Mouse (Mus musculus): ENCODE measurements around the gene Ccnt2. TPM values are rescaled to one million over a fixed set of nuclear protein-coding genes. Genes with fewer than 3 reads are reported as not detected.

Ccnt2 gene
- polyA plus RNA-seq, 1 experiment = 18.7 TPM

- no peaks in the 10 kb centered on the region for H3K27me3 ChIP-seq (ENCODE audit: control insufficient read depth, insufficient read depth, low read length)
- peaks cover 2% of the 10 kb centered on the region; the same call in 1 of the 2 replicates for H3K36me3 ChIP-seq (ENCODE audit: control insufficient read depth, insufficient read depth, low read length)
- 74% methylated on average over 7 of the region's 7 CpGs for WGBS
- DNase-seq (ENCODE audit: low read depth in 1 of 2, low spot score in 2 of 2) = no peak
- no peak overlapping the region for H3K27ac ChIP-seq (ENCODE audit: insufficient read depth, low read length)
- TF ChIP-seq POLR2A (IDR thresholded peaks at IDR 0.05; ENCODE audit: low read depth, low read length) (no peak), CTCF (IDR thresholded peaks at IDR 0.05; ENCODE audit: extremely low read depth, insufficient read depth, insufficient read length, insufficient replicate concordance) (no peak)
- H3K4me1 ChIP-seq (ENCODE audit: control insufficient read depth, insufficient read depth, insufficient read length) = no peaks in the 10 kb centered on the region; the same call in 1 of the 2 replicates
- H3K4me3 ChIP-seq (ENCODE audit: extremely low read depth, insufficient read depth, insufficient read length) = no peak overlapping the region
Observed at GRCm38 (mm10) chr1:127812929-127813328, 39.0 kb downstream of the Ccnt2 start.

GRCm38 (mm10) chr1:127816381-127816780 is 42.4 kb downstream of the Ccnt2 start:
- WGBS = 89% methylated on average over 6 of the region's 6 CpGs

DNA sequence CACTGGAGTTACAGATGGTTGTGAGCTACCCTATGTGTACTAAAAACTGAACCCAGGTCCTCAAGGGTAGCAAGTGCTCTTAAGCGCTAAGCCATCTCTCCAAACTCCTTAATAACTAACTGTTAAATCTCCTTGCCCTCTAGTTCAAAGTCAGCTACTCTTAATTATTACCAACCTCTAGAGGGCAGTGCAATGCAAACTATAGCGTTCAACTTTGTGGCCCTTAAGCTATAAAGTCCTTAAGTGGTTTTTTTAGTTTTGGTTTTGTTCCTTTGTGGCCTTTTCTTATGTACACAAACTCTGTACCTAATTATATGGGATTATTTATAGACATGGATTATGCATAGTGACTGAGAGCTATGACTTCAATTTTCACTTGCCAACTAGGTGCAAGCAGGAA is 53.4 kb downstream of the Ccnt2 start:
- DNase-seq (ENCODE audit: low read depth in 1 of 2, low spot score in 2 of 2) = peak; percentile 15 to 45
- H3K4me3 ChIP-seq (ENCODE audit: extremely low read depth, insufficient read depth, insufficient read length) = no peak overlapping the region
- 17% methylated on average over 2 of the region's 2 CpGs for WGBS
- TF ChIP-seq CTCF (IDR thresholded peaks at IDR 0.05; ENCODE audit: extremely low read depth, insufficient read depth, insufficient read length, insufficient replicate concordance) (no peak), POLR2A (IDR thresholded peaks at IDR 0.05; ENCODE audit: low read depth, low read length) (no peak)
- H3K27me3 ChIP-seq (ENCODE audit: control insufficient read depth, insufficient read depth, low read length) = no peaks in the 10 kb centered on the region
- no peaks in the 10 kb centered on the region for H3K36me3 ChIP-seq (ENCODE audit: control insufficient read depth, insufficient read depth, low read length)
- no peaks in the 10 kb centered on the region for H3K4me1 ChIP-seq (ENCODE audit: control insufficient read depth, insufficient read depth, insufficient read length)
- no peak overlapping the region for H3K27ac ChIP-seq (ENCODE audit: insufficient read depth, low read length)

More at GRCm38 (mm10) chr1:127816381-127816780, 42.4 kb downstream of the Ccnt2 start:
- DNase-seq (ENCODE audit: low read depth in 1 of 2, low spot score in 2 of 2) = no peak
- H3K4me1 ChIP-seq (ENCODE audit: control insufficient read depth, insufficient read depth, insufficient read length) = no peaks in the 10 kb centered on the region; the same call in 1 of the 2 replicates
- H3K4me3 ChIP-seq (ENCODE audit: extremely low read depth, insufficient read depth, insufficient read length) = no peak overlapping the region
- H3K27me3 ChIP-seq (ENCODE audit: control insufficient read depth, insufficient read depth, low read length) = no peaks in the 10 kb centered on the region
- no peak overlapping the region for H3K27ac ChIP-seq (ENCODE audit: insufficient read depth, low read length)
- H3K36me3 ChIP-seq (ENCODE audit: control insufficient read depth, insufficient read depth, low read length) = no peaks in the 10 kb centered on the region
- no peak for TF ChIP-seq CTCF (IDR thresholded peaks at IDR 0.05; ENCODE audit: extremely low read depth, insufficient read depth, insufficient read length, insufficient replicate concordance)
- no peak for TF ChIP-seq POLR2A (IDR thresholded peaks at IDR 0.05; ENCODE audit: low read depth, low read length)

DNA sequence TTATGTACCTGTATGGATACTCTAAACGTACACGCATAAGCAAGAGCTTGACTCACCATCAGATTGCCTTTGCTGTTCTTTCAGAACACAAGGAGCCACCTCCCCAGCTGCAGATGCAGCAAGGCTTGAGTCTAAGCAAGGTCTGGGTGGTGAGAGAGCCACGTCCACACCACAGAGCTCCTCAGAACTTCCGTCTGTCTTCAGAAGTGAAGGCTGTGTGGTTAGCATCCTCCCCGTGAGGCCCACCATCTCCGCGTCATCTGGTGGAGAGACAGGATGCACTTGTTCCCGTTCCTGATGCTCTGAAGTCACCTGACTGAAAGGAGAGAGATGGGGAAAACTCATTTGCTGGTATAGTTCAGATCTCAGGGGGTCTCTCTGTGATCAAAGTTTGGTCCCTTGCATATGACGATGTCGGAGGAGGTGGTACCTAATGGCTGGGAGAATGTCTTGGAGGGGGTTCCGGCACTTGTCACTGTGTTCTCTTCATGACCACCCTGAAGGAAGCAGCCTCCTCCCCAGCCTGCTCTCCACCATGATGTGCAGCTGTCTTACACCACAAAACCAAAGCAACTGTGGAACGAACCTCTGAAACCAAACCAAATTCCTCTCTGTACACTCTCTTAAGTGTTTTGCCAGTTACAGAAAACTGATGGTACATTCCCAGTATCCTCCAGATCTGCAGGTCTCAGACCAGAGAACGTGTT is 56.4 kb downstream of the Ccnt2 start:
- no peaks in the 10 kb centered on the region for H3K36me3 ChIP-seq (ENCODE audit: control insufficient read depth, insufficient read depth, low read length)
- no peak overlapping the region for H3K4me3 ChIP-seq (ENCODE audit: extremely low read depth, insufficient read depth, insufficient read length)
- WGBS = 19% methylated on average over 13 of the region's 13 CpGs
- no peaks in the 10 kb centered on the region for H3K4me1 ChIP-seq (ENCODE audit: control insufficient read depth, insufficient read depth, insufficient read length)
- no peaks in the 10 kb centered on the region for H3K27me3 ChIP-seq (ENCODE audit: control insufficient read depth, insufficient read depth, low read length)
- H3K27ac ChIP-seq (ENCODE audit: insufficient read depth, low read length) = no peak overlapping the region
- DNase-seq (ENCODE audit: low read depth in 1 of 2, low spot score in 2 of 2) = peak; percentile 5 to 14
- TF ChIP-seq POLR2A (IDR thresholded peaks at IDR 0.05; ENCODE audit: low read depth, low read length) (no peak), CTCF (IDR thresholded peaks at IDR 0.05; ENCODE audit: extremely low read depth, insufficient read depth, insufficient read length, insufficient replicate concordance) (no peak)

GRCm38 (mm10) chr1:127833714-127834113 is 59.8 kb downstream of the Ccnt2 start:
- Histone ChIP-seq H3K36me3 (ENCODE audit: control insufficient read depth, insufficient read depth, low read length) (no peaks in the 10 kb centered on the region), H3K4me3 (ENCODE audit: extremely low read depth, insufficient read depth, insufficient read length) (no peak overlapping the region), H3K27me3 (ENCODE audit: control insufficient read depth, insufficient read depth, low read length) (no peaks in the 10 kb centered on the region), H3K4me1 (ENCODE audit: control insufficient read depth, insufficient read depth, insufficient read length) (peaks cover 3% of the 10 kb centered on the region; the same call in 1 of the 2 replicates), H3K27ac (ENCODE audit: insufficient read depth, low read length) (no peak overlapping the region)
- DNase-seq (ENCODE audit: low read depth in 1 of 2, low spot score in 2 of 2) = no peak
- WGBS = 26% methylated on average over 2 of the region's 2 CpGs
- TF ChIP-seq POLR2A (IDR thresholded peaks at IDR 0.05; ENCODE audit: low read depth, low read length) (no peak), CTCF (IDR thresholded peaks at IDR 0.05; ENCODE audit: extremely low read depth, insufficient read depth, insufficient read length, insufficient replicate concordance) (no peak)

- 61% methylated on average over 4 of the region's 4 CpGs for WGBS
- H3K27me3 ChIP-seq (ENCODE audit: control insufficient read depth, insufficient read depth, low read length) = no peaks in the 10 kb centered on the region
- DNase-seq (ENCODE audit: low read depth in 1 of 2, low spot score in 2 of 2) = no peak
- TF ChIP-seq CTCF (IDR thresholded peaks at IDR 0.05; ENCODE audit: extremely low read depth, insufficient read depth, insufficient read length, insufficient replicate concordance) (no peak), POLR2A (IDR thresholded peaks at IDR 0.05; ENCODE audit: low read depth, low read length) (no peak)
- no peaks in the 10 kb centered on the region for H3K36me3 ChIP-seq (ENCODE audit: control insufficient read depth, insufficient read depth, low read length)
- peaks cover 3% of the 10 kb centered on the region; the same call in 1 of the 2 replicates for H3K4me1 ChIP-seq (ENCODE audit: control insufficient read depth, insufficient read depth, insufficient read length)
- no peak overlapping the region for H3K4me3 ChIP-seq (ENCODE audit: extremely low read depth, insufficient read depth, insufficient read length)
- no peak overlapping the region for H3K27ac ChIP-seq (ENCODE audit: insufficient read depth, low read length)
Observed at GRCm38 (mm10) chr1:127834202-127834601, 60.2 kb downstream of the Ccnt2 start.

DNA sequence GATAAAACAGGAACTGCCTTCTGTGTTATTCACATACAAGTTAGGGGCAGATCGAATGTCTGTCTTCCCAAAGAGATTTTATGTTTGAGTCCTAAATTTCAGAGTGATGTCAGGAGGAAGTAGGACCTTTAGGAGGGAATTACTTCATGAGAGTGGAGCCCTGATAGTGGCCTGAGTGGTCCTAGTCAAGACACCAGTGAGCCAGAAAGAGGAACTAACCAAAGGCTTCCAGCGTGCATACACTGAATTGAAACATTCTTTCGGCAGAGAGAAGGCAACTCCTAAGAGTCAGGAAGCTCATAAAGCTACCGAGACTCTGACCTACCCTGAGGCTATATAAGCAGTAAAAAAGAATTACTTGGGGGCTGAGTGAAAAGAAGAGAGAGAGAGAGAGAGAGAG is 62.7 kb downstream of the Ccnt2 start:
- H3K27ac ChIP-seq (ENCODE audit: insufficient read depth, low read length) = no peak overlapping the region
- 17% methylated on average over 4 of the region's 4 CpGs for WGBS
- no peaks in the 10 kb centered on the region for H3K27me3 ChIP-seq (ENCODE audit: control insufficient read depth, insufficient read depth, low read length)
- no peaks in the 10 kb centered on the region for H3K36me3 ChIP-seq (ENCODE audit: control insufficient read depth, insufficient read depth, low read length)
- DNase-seq (ENCODE audit: low read depth in 1 of 2, low spot score in 2 of 2) = no peak
- TF ChIP-seq CTCF (IDR thresholded peaks at IDR 0.05; ENCODE audit: extremely low read depth, insufficient read depth, insufficient read length, insufficient replicate concordance) (no peak), POLR2A (IDR thresholded peaks at IDR 0.05; ENCODE audit: low read depth, low read length) (no peak)
- H3K4me3 ChIP-seq (ENCODE audit: extremely low read depth, insufficient read depth, insufficient read length) = no peak overlapping the region
- peaks cover 3% of the 10 kb centered on the region; the same call in 1 of the 2 replicates for H3K4me1 ChIP-seq (ENCODE audit: control insufficient read depth, insufficient read depth, insufficient read length)

Data from spleen, adult 2 months (tissue).